28 mouse cellular contexts compared by ENCODE assay signal in genomic region chr8:123505267-123505666, GRCm38 (mm10). TPM values are rescaled to one million over a fixed set of nuclear protein-coding genes. Genes with fewer than 3 reads are reported as not detected.
DNase-seq lines count a peak whose midpoint lies in the region; ATAC-seq lines count a peak whose summit lies in the region.
"Had no signal": no experiment of that assay in that cellular context is flagged by ENCODE, and none has a peak within 500 bp of the region (broad histone marks: within the 10 kb centered on the region; RNA-seq: fewer than 3 reads in every experiment).

No protein-coding gene starts in this region.

- H3K36me3 ChIP-seq in kidney, embryonic 16.5 days (ENCODE audit: insufficient read depth, low read length): peaks cover 53% of the 10 kb centered on the region
- H3K36me3 ChIP-seq in midbrain, embryonic 13.5 days: peaks cover 100% of the 10 kb centered on the region
- H3K36me3 ChIP-seq in midbrain, embryonic 15.5 days (replicated peaks): peaks cover 83% of the 10 kb centered on the region

- ATAC-seq in kidney, embryonic 16.5 days (ENCODE audit: low FRiP score, low TSS enrichment): no peak
- no peak for ATAC-seq in midbrain, embryonic 13.5 days
- no peak for ATAC-seq in midbrain, embryonic 15.5 days (replicated peaks)
- ATAC-seq: CD4-positive, CD25-positive, alpha-beta regulatory T cell, adult 4 months had no signal

- no peak overlapping the region for H3K9ac ChIP-seq in kidney, embryonic 16.5 days (replicated peaks; ENCODE audit: low read length)
- H3K9ac ChIP-seq in midbrain, embryonic 13.5 days (replicated peaks): no peak overlapping the region
- no peak overlapping the region for H3K9ac ChIP-seq in midbrain, embryonic 15.5 days
- H3K9ac ChIP-seq: embryonic facial prominence, embryonic 13.5 days; forebrain, embryonic 12.5 days; hindbrain, embryonic 14.5 days had no signal

- H3K4me1 ChIP-seq in kidney, embryonic 16.5 days (ENCODE audit: insufficient read depth, low read length): peaks cover 18% of the 10 kb centered on the region
- no peaks in the 10 kb centered on the region for H3K4me1 ChIP-seq in midbrain, embryonic 13.5 days (replicated peaks)
- H3K4me1 ChIP-seq in midbrain, embryonic 15.5 days: no peaks in the 10 kb centered on the region
- H3K4me1 ChIP-seq: embryonic facial prominence, embryonic 10.5 days; embryonic facial prominence, embryonic 13.5 days; forebrain, embryonic 12.5 days; hindbrain, embryonic 10.5 days had no signal

- WGBS in kidney, embryonic 16.5 days: 46% methylated on average over 4 of the region's 4 CpGs
- WGBS in midbrain, embryonic 13.5 days: 83% methylated on average over 4 of the region's 4 CpGs
- WGBS in midbrain, embryonic 15.5 days: 81% methylated on average over 4 of the region's 4 CpGs

- no peak overlapping the region for H3K4me3 ChIP-seq in kidney, embryonic 16.5 days (ENCODE audit: low read length)
- H3K4me3 ChIP-seq in midbrain, embryonic 13.5 days (replicated peaks): no peak overlapping the region
- H3K4me3 ChIP-seq in midbrain, embryonic 15.5 days: no peak overlapping the region
- H3K4me3 ChIP-seq: embryonic facial prominence, embryonic 10.5 days; embryonic facial prominence, embryonic 13.5 days; erythroblast, embryonic 14.5 days; forebrain, embryonic 12.5 days; hindbrain, embryonic 10.5 days had no signal

- H3K4me2 ChIP-seq in kidney, embryonic 16.5 days (replicated peaks; ENCODE audit: low read depth, low read length): no peak overlapping the region
- H3K4me2 ChIP-seq in midbrain, embryonic 13.5 days (replicated peaks): no peak overlapping the region
- no peak overlapping the region for H3K4me2 ChIP-seq in midbrain, embryonic 15.5 days
- H3K4me2 ChIP-seq: embryonic facial prominence, embryonic 13.5 days; forebrain, embryonic 12.5 days; heart, embryonic 11.5 days; hindbrain, embryonic 14.5 days had no signal

- peaks cover 6% of the 10 kb centered on the region for H3K9me3 ChIP-seq in kidney, embryonic 16.5 days (ENCODE audit: low read length)
- no peaks in the 10 kb centered on the region for H3K9me3 ChIP-seq in midbrain, embryonic 13.5 days
- H3K9me3 ChIP-seq in midbrain, embryonic 15.5 days: no peaks in the 10 kb centered on the region
- H3K9me3 ChIP-seq: embryonic facial prominence, embryonic 13.5 days; forebrain, embryonic 12.5 days had no signal

- H3K27ac ChIP-seq in kidney, embryonic 16.5 days (ENCODE audit: low read length): peak overlapping the region; percentile 40; the same call in 1 of the 2 replicates
- 0 out of 2 replicates have a peak overlapping the region, but pooled peaks have one; percentile 14 for H3K27ac ChIP-seq in midbrain, embryonic 13.5 days
- no peak overlapping the region for H3K27ac ChIP-seq in midbrain, embryonic 15.5 days
- H3K27ac ChIP-seq: embryonic facial prominence, embryonic 10.5 days; embryonic facial prominence, embryonic 13.5 days; forebrain, embryonic 12.5 days; hindbrain, embryonic 10.5 days; hindbrain, embryonic 14.5 days had no signal

- DNase-seq in heart, adult 11 months: peak; percentile 87
- no peak for DNase-seq in heart, postnatal 4 days
- no peak for DNase-seq in kidney, adult 9 months
- no peak for DNase-seq in spleen, postnatal 14 days (ENCODE audit: low spot score in 2 of 2)
- DNase-seq: adrenal gland, adult 2 months; adrenal gland, postnatal 14 days; cerebellum, adult 11-12 months; cerebellum, adult 8-10 months; cerebellum, postnatal 10 days; cerebellum, postnatal 36 days; embryo, embryonic 11 days; gastrocnemius, postnatal 10 days; gastrocnemius, postnatal 36 days had no signal

- no peaks in the 10 kb centered on the region for H3K27me3 ChIP-seq in kidney, embryonic 16.5 days (ENCODE audit: insufficient read depth, low read length)
- H3K27me3 ChIP-seq in midbrain, embryonic 13.5 days: no peaks in the 10 kb centered on the region
- H3K27me3 ChIP-seq in midbrain, embryonic 15.5 days (replicated peaks): no peaks in the 10 kb centered on the region
- H3K27me3 ChIP-seq: embryonic facial prominence, embryonic 13.5 days; forebrain, embryonic 12.5 days had no signal

RNA-seq across cellular contexts. Expression of gene Dbndd1, which starts 10.0 kb away (rescaled TPM):
- not detected for total RNA-seq in heart, postnatal 4 days (2021)
- polyA plus RNA-seq in kidney, embryonic 16.5 days (2015; fragmentation: Nextera tagmentation; extraction: Ambion mirVana): 4.1 and 4.3 TPM in 2 replicates
- 88.8 and 93.3 TPM in 2 replicates for polyA plus RNA-seq in midbrain, embryonic 13.5 days (2015; fragmentation: Nextera tagmentation; extraction: Ambion mirVana)
- polyA plus RNA-seq in midbrain, embryonic 15.5 days (2015; fragmentation: Nextera tagmentation; extraction: Ambion mirVana): 106 and 107 TPM in 2 replicates
- total RNA-seq: gastrocnemius, adult 18-20 months; gastrocnemius, postnatal 36 days; granulocyte monocyte progenitor cell, adult 5-6 weeks; heart, adult 8-10 months; heart, postnatal 25 days had no signal
- polyA plus RNA-seq: erythroblast, embryonic 14.5 days had no signal

RNA-seq across cellular contexts. Expression of gene Gas8, which starts 13.4 kb away (rescaled TPM):
- total RNA-seq in heart, postnatal 4 days (2021): 1 to 10 TPM; 6.7 to 7.0 TPM
- polyA plus RNA-seq in kidney, embryonic 16.5 days (2015; fragmentation: Nextera tagmentation; extraction: Ambion mirVana): 38.5 and 39.6 TPM in 2 replicates
- polyA plus RNA-seq in midbrain, embryonic 13.5 days (2015; fragmentation: Nextera tagmentation; extraction: Ambion mirVana): 40.8 and 44.3 TPM in 2 replicates
- 44.4 and 45.6 TPM in 2 replicates for polyA plus RNA-seq in midbrain, embryonic 15.5 days (2015; fragmentation: Nextera tagmentation; extraction: Ambion mirVana)

RNA-seq across cellular contexts. Expression of gene Afg3l1, which starts 27.6 kb away (rescaled TPM):
- total RNA-seq in heart, postnatal 4 days (2021): 10 to 100 TPM; 56.2 to 56.3 TPM
- 59.4 and 65.9 TPM in 2 replicates for polyA plus RNA-seq in kidney, embryonic 16.5 days (2015; fragmentation: Nextera tagmentation; extraction: Ambion mirVana)
- polyA plus RNA-seq in midbrain, embryonic 13.5 days (2015; fragmentation: Nextera tagmentation; extraction: Ambion mirVana): 59.3 and 62.1 TPM in 2 replicates
- 52.6 and 59.0 TPM in 2 replicates for polyA plus RNA-seq in midbrain, embryonic 15.5 days (2015; fragmentation: Nextera tagmentation; extraction: Ambion mirVana)

Comparison
In these comparisons a context has a peak if more than half of its experiments do, and no peak if none do; other contexts are left out.
1. RNA of gene Dbndd1, which starts 10.0 kb away (polyA plus RNA-seq): 106 to 107 TPM in midbrain, embryonic 15.5 days and 88.8 to 93.3 TPM in midbrain, embryonic 13.5 days; 4.1 to 4.3 TPM in kidney, embryonic 16.5 days; every median in the first group is over 10 times any median in the second.